Mouse (Mus musculus): ENCODE data around the gene Zfr2.
A peak's percentile ranks its signal among the peaks of the same experiment; 100 is the strongest.

Zfr2 gene

DNA sequence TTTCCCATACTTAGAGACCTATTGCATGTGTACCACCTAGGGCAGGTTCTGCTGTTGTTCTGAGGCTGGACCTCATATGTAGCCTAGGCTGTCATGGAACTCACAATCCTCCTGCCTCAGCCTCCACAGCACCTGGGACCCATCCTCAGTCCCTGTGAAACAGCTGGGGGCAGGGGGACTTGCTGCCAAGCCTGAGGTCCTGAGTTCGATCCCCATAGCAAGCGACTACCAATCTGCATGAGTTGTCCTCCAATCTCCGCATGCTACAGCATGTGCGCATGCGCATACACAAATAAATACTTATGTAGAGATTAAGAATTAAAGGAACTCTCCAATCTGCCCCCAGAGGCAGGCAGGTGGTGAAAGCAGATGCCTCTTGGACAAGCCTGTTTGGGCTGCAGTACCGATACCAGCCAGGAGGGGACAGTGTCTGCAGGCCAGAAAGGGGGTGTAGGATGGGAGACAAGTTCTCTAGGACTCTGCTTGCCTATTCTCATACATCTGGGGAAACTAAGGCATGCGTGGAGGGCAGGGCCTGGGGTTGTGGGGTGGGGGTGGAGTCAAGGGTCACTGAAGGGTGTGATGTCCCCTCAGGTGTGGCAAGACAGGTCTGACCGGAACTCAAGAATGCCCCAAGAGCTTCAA lies 54.7 kb downstream of the Zfr2 start:
- no peak for DNase-seq (ENCODE audit: low read depth, low spot score)

- no peak for DNase-seq (ENCODE audit: low read depth, low spot score)
Measured at GRCm38 (mm10) chr10:81288601-81289000, 55.6 kb downstream of the Zfr2 start.

DNA sequence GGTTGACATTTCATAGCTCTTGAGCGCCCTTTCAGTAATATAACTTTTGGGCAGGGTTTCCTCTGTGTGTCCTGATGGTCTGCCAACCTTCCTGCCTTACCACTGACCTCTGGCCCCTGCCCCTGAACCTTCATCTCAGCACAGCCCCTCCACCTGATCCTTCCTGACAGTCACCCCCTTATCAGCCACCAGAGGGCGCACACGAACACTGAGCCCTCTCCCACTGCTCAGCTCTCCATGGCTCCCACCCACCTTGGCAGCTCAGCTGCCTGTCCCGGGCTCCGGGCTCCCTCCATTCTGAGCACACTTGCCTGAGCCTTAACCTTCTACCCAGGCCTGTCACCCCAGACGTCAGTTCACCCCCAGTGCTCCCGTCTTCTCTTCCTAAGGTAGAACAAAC lies 56.3 kb downstream of the Zfr2 start:
- no peak for DNase-seq (ENCODE audit: low read depth, low spot score)

DNA sequence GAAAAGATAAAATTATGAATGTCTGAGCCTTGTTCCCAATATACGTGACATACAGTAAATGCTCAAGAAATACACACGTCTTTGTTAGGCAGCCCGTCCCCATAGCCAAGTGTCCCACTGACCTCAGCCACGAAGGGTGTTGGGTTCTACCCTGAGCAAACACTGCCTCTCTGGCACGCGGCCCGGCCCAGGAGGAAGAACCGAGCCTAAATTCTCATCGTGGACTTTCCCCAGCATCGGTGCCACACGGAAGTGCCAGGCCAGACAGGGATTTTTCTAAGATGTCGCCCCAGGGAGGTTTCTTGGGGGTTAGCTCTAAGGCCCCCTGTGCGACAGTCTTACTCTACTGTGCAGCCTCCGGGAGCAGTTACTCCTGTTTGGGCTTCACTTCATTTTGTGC lies 56.9 kb downstream of the Zfr2 start:
- no peak for DNase-seq (ENCODE audit: low read depth, low spot score)

GRCm38 (mm10) chr10:81290698-81291460 lies 57.9 kb downstream of the Zfr2 start:
- no peak for DNase-seq (ENCODE audit: low read depth, low spot score)

DNA sequence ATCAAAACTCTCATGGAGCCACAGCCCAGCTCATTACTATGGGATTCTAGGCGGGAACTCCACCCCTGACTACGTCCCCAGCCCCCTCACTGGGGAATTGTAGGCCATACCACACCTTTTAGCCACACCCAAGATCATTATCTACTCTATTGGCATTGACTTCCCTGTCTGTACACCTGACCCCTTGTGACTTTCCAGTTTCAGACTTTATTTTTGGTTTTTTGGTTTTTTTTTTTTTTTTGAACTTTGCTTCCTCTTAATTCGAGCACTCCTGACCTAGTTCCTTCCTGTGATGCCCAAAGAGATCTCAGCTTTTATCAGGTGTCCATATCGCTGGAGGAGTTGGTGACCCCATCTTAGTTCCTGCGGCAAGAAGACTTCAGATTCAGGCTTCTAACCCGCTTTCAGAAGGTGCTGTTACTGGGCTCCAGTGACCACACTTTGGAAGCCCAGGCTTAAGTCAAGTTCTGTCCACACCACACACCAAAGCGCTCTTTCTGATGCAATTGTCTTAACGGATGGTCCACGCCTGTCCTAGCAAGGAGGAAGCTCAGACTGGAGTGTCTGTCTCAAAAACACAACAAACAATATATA lies 58.7 kb downstream of the Zfr2 start, which contains the start of gene Tjp3:
Gene Tjp3, minus strand, starts transcription at position 71 of the 594 bp plus-strand sequence.
- DNase-seq (ENCODE audit: low read depth, low spot score): no peak

- peak; percentile 99 for DNase-seq (ENCODE audit: low read depth, low spot score)
Measured at GRCm38 (mm10) chr10:81292554-81293333, 59.8 kb downstream of the Zfr2 start, which contains the start of gene Pip5k1c. Gene Pip5k1c, plus strand, starts transcription at chr10:81292963.

GRCm38 (mm10) chr10:81293334-81294030 lies 60.5 kb downstream of the Zfr2 start:
- DNase-seq (ENCODE audit: low read depth, low spot score): peak; percentile 63

GRCm38 (mm10) chr10:81294442-81294841 lies 61.5 kb downstream of the Zfr2 start:
- no peak for DNase-seq (ENCODE audit: low read depth, low spot score)

DNA sequence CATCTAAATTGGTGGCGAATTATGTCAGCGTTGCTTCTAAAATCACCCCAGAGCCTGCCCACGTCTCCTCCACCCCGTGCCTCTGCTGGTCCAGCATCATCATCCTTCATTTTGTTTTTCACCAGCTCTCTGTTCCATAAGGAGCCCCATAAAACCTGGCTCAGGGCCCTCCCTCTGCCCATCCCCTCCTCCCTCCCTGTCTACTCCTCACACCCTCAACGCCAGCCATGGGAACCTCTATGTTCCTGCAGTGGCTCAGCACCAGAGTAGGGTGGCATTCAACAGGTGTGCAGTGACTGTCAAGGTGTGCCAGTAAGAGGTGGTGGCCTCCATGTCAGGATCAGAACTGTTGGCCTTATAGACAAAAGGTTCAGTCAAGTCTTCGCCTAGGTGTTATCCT lies 62.2 kb downstream of the Zfr2 start:
- DNase-seq (ENCODE audit: low read depth, low spot score): peak; percentile 67

DNA sequence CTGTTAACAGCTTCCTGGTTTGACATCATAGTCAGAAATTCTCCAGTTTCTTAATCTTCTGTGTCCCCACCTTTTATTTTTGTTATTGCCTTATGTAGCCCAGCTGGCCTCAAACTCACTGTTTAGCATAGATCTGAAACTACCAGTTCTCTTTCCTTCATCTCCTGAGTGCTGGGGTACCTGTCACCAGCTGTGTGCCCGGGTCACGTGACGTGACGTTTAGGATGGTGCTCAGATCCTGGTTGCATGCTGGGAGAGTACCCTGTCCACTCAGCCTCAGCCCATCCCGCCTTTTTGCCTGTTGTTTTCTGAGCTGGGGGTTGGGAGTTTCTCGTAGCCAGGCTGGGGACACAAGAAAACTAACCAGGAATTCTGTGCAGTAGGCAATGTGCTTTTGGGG lies 64.3 kb downstream of the Zfr2 start:
- DNase-seq (ENCODE audit: low read depth, low spot score): no peak

GRCm38 (mm10) chr10:81297845-81298244 lies 64.9 kb downstream of the Zfr2 start:
- DNase-seq (ENCODE audit: low read depth, low spot score): no peak

GRCm38 (mm10) chr10:81298369-81299100 lies 65.6 kb downstream of the Zfr2 start:
- DNase-seq (ENCODE audit: low read depth, low spot score): peak; percentile 83

DNA sequence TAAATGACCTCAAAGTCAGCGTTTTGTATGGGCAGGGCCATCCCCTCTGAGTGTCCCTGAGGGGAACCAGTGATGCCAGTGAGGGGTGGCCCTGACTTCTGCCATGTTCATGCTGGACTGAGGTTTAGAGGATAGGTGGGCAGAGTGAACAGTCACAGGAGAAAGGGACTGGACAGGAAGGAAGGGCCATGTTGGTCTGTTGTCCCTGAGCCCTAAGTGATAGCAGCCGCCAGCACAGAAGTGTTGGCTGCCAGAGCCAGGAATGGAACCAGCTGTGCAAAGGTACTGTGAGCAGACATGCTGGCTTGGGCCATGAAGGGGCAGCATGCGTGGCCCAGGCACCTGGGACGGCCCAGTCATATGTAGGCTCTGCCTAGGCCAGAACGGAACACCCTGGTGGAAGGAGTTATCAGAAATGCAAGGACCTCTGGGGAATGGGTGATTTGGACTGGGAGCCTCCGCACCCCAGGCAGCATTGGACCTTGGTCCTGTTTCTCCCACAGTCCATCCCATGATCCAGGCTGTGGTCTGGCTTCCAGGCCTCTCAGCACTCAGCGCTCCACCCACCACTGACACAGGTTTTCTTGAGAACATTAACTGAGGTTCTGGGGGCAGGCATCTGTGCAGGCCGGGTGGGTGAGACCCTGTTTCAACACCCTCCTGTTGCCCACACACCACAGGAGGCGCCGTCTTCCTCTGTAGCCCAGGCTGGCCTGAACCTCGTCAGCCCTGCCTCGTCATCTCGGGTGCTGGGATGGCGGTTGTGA lies 66.8 kb downstream of the Zfr2 start:
- DNase-seq (ENCODE audit: low read depth, low spot score): no peak

- no peak for DNase-seq (ENCODE audit: low read depth, low spot score)
Measured at GRCm38 (mm10) chr10:81300352-81300907, 67.5 kb downstream of the Zfr2 start.

- no peak for DNase-seq (ENCODE audit: low read depth, low spot score)
Measured at GRCm38 (mm10) chr10:81301321-81301720, 68.4 kb downstream of the Zfr2 start.

Measured in telencephalon, adult 2 months (tissue).